Mouse (Mus musculus): ENCODE measurements around the gene Diaph3. TPM values are rescaled to one million over a fixed set of nuclear protein-coding genes. Genes with fewer than 3 reads are reported as not detected.

Diaph3 gene
- polyA plus RNA-seq, 1 experiment, result 0.43 TPM

DNA sequence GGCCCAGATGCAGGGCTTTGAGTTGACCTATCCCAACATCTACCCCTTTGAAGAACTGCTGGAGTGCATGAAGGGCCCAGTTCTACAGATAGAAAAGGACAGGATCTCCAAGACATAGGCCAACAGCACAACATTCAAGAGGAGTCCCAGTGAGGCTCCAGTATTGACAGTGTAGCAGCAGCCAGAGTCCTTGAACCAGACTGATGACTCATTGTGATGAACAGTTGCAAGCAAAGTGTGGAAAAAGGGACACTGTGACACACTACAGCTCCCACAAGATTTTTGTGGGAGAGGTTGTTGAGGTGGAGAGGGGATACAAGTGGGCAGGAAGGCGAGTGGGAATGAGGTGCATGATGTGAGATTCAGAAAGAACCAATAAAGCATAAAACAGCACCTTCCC, 443.1 kb downstream of the Diaph3 start:
- DNase-seq (ENCODE audit: low read depth in 1 of 2, low spot score in 2 of 2), result no peak
- no peak overlapping the region for H3K4me3 ChIP-seq (ENCODE audit: extremely low read depth, insufficient read depth, insufficient read length)
- H3K27ac ChIP-seq (ENCODE audit: insufficient read depth, low read length), result no peak overlapping the region
- no peaks in the 10 kb centered on the region for H3K27me3 ChIP-seq (ENCODE audit: control insufficient read depth, insufficient read depth, low read length)
- H3K36me3 ChIP-seq (ENCODE audit: control insufficient read depth, insufficient read depth, low read length), result no peaks in the 10 kb centered on the region
- H3K4me1 ChIP-seq (ENCODE audit: control insufficient read depth, insufficient read depth, insufficient read length), result no peaks in the 10 kb centered on the region
- TF ChIP-seq POLR2A (IDR thresholded peaks at IDR 0.05; ENCODE audit: low read depth, low read length) (no peak), CTCF (IDR thresholded peaks at IDR 0.05; ENCODE audit: extremely low read depth, insufficient read depth, insufficient read length, insufficient replicate concordance) (no peak)
- 90% methylated on average over 1 of the region's 1 CpGs for WGBS

- no peaks in the 10 kb centered on the region for H3K36me3 ChIP-seq (ENCODE audit: control insufficient read depth, insufficient read depth, low read length)
- no peak for DNase-seq (ENCODE audit: low read depth in 1 of 2, low spot score in 2 of 2)
- no peak overlapping the region for H3K4me3 ChIP-seq (ENCODE audit: extremely low read depth, insufficient read depth, insufficient read length)
- no peaks in the 10 kb centered on the region for H3K4me1 ChIP-seq (ENCODE audit: control insufficient read depth, insufficient read depth, insufficient read length)
- WGBS, result 95% methylated on average over 4 of the region's 4 CpGs
- TF ChIP-seq CTCF (IDR thresholded peaks at IDR 0.05; ENCODE audit: extremely low read depth, insufficient read depth, insufficient read length, insufficient replicate concordance) (no peak), POLR2A (IDR thresholded peaks at IDR 0.05; ENCODE audit: low read depth, low read length) (no peak)
- H3K27ac ChIP-seq (ENCODE audit: insufficient read depth, low read length), result no peak overlapping the region
- H3K27me3 ChIP-seq (ENCODE audit: control insufficient read depth, insufficient read depth, low read length), result no peaks in the 10 kb centered on the region
Observed at GRCm38 (mm10) chr14:86692714-86693113, 448.3 kb downstream of the Diaph3 start.

GRCm38 (mm10) chr14:86691298-86691697, 449.7 kb downstream of the Diaph3 start:
- H3K4me3 ChIP-seq (ENCODE audit: extremely low read depth, insufficient read depth, insufficient read length), result no peak overlapping the region
- no peaks in the 10 kb centered on the region for H3K4me1 ChIP-seq (ENCODE audit: control insufficient read depth, insufficient read depth, insufficient read length)
- no peaks in the 10 kb centered on the region for H3K27me3 ChIP-seq (ENCODE audit: control insufficient read depth, insufficient read depth, low read length)
- no peaks in the 10 kb centered on the region for H3K36me3 ChIP-seq (ENCODE audit: control insufficient read depth, insufficient read depth, low read length)
- 86% methylated on average over 5 of the region's 5 CpGs for WGBS
- no peak overlapping the region for H3K27ac ChIP-seq (ENCODE audit: insufficient read depth, low read length)
- TF ChIP-seq CTCF (IDR thresholded peaks at IDR 0.05; ENCODE audit: extremely low read depth, insufficient read depth, insufficient read length, insufficient replicate concordance), result no peak
- TF ChIP-seq POLR2A (IDR thresholded peaks at IDR 0.05; ENCODE audit: low read depth, low read length), result no peak
- no peak for DNase-seq (ENCODE audit: low read depth in 1 of 2, low spot score in 2 of 2)

- no peaks in the 10 kb centered on the region for H3K27me3 ChIP-seq (ENCODE audit: control insufficient read depth, insufficient read depth, low read length)
- H3K4me1 ChIP-seq (ENCODE audit: control insufficient read depth, insufficient read depth, insufficient read length), result peaks cover 4% of the 10 kb centered on the region
- no peak overlapping the region for H3K4me3 ChIP-seq (ENCODE audit: extremely low read depth, insufficient read depth, insufficient read length)
- no peaks in the 10 kb centered on the region for H3K36me3 ChIP-seq (ENCODE audit: control insufficient read depth, insufficient read depth, low read length)
- WGBS, result 81% methylated on average over 11 of the region's 11 CpGs
- no peak for TF ChIP-seq CTCF (IDR thresholded peaks at IDR 0.05; ENCODE audit: extremely low read depth, insufficient read depth, insufficient read length, insufficient replicate concordance)
- no peak for TF ChIP-seq POLR2A (IDR thresholded peaks at IDR 0.05; ENCODE audit: low read depth, low read length)
- no peak for DNase-seq (ENCODE audit: low read depth in 1 of 2, low spot score in 2 of 2)
- no peak overlapping the region for H3K27ac ChIP-seq (ENCODE audit: insufficient read depth, low read length)
Observed at GRCm38 (mm10) chr14:86684585-86685503, 456.2 kb downstream of the Diaph3 start.

DNA sequence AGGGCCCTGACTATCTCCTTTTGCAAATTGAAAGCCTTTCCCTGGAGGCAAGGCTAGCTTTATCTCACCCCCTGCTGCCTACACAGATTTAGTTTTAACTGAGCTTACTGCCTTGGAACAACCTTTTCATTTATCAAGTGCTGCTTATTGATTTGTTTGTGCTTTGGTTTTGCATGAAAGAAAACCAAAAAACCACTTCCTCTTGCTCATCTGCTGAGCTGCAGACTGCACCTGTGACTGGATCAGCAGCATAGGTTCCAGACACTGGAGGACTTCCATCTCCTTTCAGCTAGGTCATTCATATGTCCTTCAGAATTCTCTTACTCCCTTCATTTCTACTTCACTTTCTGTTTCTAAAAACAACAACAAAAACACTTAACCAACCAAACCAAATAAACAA, 459.1 kb downstream of the Diaph3 start:
- H3K4me3 ChIP-seq (ENCODE audit: extremely low read depth, insufficient read depth, insufficient read length), result no peak overlapping the region

DNA sequence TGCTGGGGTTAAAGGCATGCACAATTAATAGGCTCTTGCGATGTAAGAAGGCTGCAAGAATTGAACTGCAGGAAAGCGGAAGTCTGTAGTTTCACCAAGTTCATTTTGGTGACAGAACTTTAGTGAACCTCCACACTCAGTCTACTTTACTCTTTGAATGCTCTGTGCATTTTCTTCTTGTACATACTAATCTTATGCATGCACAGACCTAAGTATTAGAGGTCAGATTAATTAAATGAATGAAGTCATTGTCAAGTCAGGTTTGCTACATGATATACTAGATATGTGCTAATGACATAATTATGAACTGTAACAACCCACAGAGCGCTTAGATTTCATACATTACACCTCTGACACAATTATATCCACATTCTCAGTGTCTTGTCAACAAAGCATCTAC, 462.0 kb downstream of the Diaph3 start:
- WGBS, result 94% methylated on average over 3 of the region's 3 CpGs
- Histone ChIP-seq H3K27me3 (ENCODE audit: control insufficient read depth, insufficient read depth, low read length) (no peaks in the 10 kb centered on the region), H3K27ac (ENCODE audit: insufficient read depth, low read length) (no peak overlapping the region), H3K4me3 (ENCODE audit: extremely low read depth, insufficient read depth, insufficient read length) (no peak overlapping the region), H3K36me3 (ENCODE audit: control insufficient read depth, insufficient read depth, low read length) (no peaks in the 10 kb centered on the region), H3K4me1 (ENCODE audit: control insufficient read depth, insufficient read depth, insufficient read length) (peaks cover 4% of the 10 kb centered on the region)
- TF ChIP-seq CTCF (IDR thresholded peaks at IDR 0.05; ENCODE audit: extremely low read depth, insufficient read depth, insufficient read length, insufficient replicate concordance) (no peak), POLR2A (IDR thresholded peaks at IDR 0.05; ENCODE audit: low read depth, low read length) (no peak)
- DNase-seq (ENCODE audit: low read depth in 1 of 2, low spot score in 2 of 2), result no peak

More for the DNA sequence above, 459.1 kb downstream of the Diaph3 start:
- Histone ChIP-seq H3K36me3 (ENCODE audit: control insufficient read depth, insufficient read depth, low read length) (no peaks in the 10 kb centered on the region), H3K27ac (ENCODE audit: insufficient read depth, low read length) (no peak overlapping the region), H3K27me3 (ENCODE audit: control insufficient read depth, insufficient read depth, low read length) (no peaks in the 10 kb centered on the region), H3K4me1 (ENCODE audit: control insufficient read depth, insufficient read depth, insufficient read length) (peaks cover 4% of the 10 kb centered on the region)
- TF ChIP-seq CTCF (IDR thresholded peaks at IDR 0.05; ENCODE audit: extremely low read depth, insufficient read depth, insufficient read length, insufficient replicate concordance) (no peak), POLR2A (IDR thresholded peaks at IDR 0.05; ENCODE audit: low read depth, low read length) (no peak)
- peak in 1 of 2 experiments; percentile 15 for DNase-seq (ENCODE audit: low read depth in 1 of 2, low spot score in 2 of 2)

DNA sequence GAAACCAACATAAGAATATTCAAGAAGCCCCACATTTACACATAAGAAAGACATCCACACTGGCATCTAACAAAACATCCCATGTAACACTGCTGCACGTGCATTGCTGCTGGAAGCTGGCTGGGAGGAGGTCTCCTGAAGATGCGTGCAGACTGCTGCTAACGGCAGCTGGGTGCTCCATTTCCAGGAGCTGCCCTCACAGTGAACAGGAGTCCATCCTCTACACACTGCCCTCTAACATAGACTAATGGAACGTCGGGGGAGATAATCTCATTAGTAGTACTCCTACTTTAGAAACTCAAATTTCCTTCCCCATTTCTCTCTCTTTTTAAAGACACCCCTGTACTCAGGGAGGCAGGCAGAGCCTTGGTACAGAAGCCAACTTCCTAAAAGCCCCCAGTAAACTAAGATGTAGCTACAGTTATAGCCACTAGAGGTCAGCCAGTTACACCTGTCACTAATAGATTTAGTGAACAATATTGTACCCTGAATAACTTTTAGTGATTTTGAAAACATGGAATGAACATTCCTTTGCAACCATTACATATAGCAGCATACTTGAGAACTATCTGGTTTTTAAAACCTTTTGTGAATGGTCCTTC, 462.8 kb downstream of the Diaph3 start:
- H3K27ac ChIP-seq (ENCODE audit: insufficient read depth, low read length), result no peak overlapping the region
- 51% methylated on average over 5 of the region's 5 CpGs for WGBS
- H3K36me3 ChIP-seq (ENCODE audit: control insufficient read depth, insufficient read depth, low read length), result no peaks in the 10 kb centered on the region
- H3K4me1 ChIP-seq (ENCODE audit: control insufficient read depth, insufficient read depth, insufficient read length), result peaks cover 4% of the 10 kb centered on the region
- DNase-seq (ENCODE audit: low read depth in 1 of 2, low spot score in 2 of 2), result no peak
- no peak overlapping the region for H3K4me3 ChIP-seq (ENCODE audit: extremely low read depth, insufficient read depth, insufficient read length)
- TF ChIP-seq CTCF (IDR thresholded peaks at IDR 0.05; ENCODE audit: extremely low read depth, insufficient read depth, insufficient read length, insufficient replicate concordance) (no peak), POLR2A (IDR thresholded peaks at IDR 0.05; ENCODE audit: low read depth, low read length) (no peak)
- H3K27me3 ChIP-seq (ENCODE audit: control insufficient read depth, insufficient read depth, low read length), result no peaks in the 10 kb centered on the region
